Mouse (Mus musculus) erythroblast, adult 5-6 weeks (primary cell): ENCODE data around the gene Ccnj. TPM values are rescaled to one million over a fixed set of nuclear protein-coding genes. Genes with fewer than 3 reads are reported as not detected.

Experiments
- ATAC-seq: replicated peaks from 2 replicates; pipeline ENCODE4 v1.8.0; 2016; ENCODE audit warnings: moderate number of reproducible peaks, mild to moderate bottlenecking, moderate TSS enrichment, inconsistent platforms; ENCODE audit not compliant: poor library complexity, low FRiP score, severe bottlenecking
- total RNA-seq, 2 experiments: library from RNA; stranded (forward) in 1 of 2; stranded (reverse) in 1 of 2; fragments of 150-400 nt in 1 of 2; fragments of 200-764, 138-1000 nt in 1 of 2; gene quantifications; 2 replicates each; pipeline versions ENCODE4 v1.2.3 to v1.2.4; 2015 to 2017; ENCODE audit warnings: low replicate concordance in 2 of 2

Ccnj gene
- total RNA-seq (2015; ENCODE audit: low replicate concordance) (0.84 and 1.7 TPM in 2 replicates), total RNA-seq (2017; ENCODE audit: low replicate concordance) (1.2 and 2.4 TPM in 2 replicates)

- ATAC-seq, result peak; percentile 88
Observed at GRCm38 (mm10) chr19:40830703-40831415, at the start of gene Ccnj. Ccnj (plus strand) TSS chr19:40831279.

GRCm38 (mm10) chr19:40788004-40788714 lies 42.9 kb upstream of the Ccnj start:
- ATAC-seq, result no peak

- no peak for ATAC-seq
Observed at GRCm38 (mm10) chr19:40788715-40789084, 42.4 kb upstream of the Ccnj start.

- ATAC-seq, result no peak
Observed at GRCm38 (mm10) chr19:40805176-40805737, 25.8 kb upstream of the Ccnj start.

GRCm38 (mm10) chr19:40809858-40810257 lies 21.2 kb upstream of the Ccnj start:
- no peak for ATAC-seq

- no peak for ATAC-seq
Observed at GRCm38 (mm10) chr19:40811840-40812239, 19.2 kb upstream of the Ccnj start.

- ATAC-seq, result peak; percentile 18
Observed at GRCm38 (mm10) chr19:40812778-40813177, 18.3 kb upstream of the Ccnj start.

- ATAC-seq, result peak; percentile 94
Observed at GRCm38 (mm10) chr19:40813385-40813784, 17.7 kb upstream of the Ccnj start.

- no peak for ATAC-seq
Observed at GRCm38 (mm10) chr19:40815645-40816183, 15.4 kb upstream of the Ccnj start.

GRCm38 (mm10) chr19:40817901-40818532 lies 13.1 kb upstream of the Ccnj start:
- ATAC-seq, result 0 out of 2 replicates have a peak, but pooled peaks have one; percentile 13

GRCm38 (mm10) chr19:40818764-40819163 lies 12.3 kb upstream of the Ccnj start:
- peak; percentile 78 for ATAC-seq

GRCm38 (mm10) chr19:40821306-40821825 lies 9.7 kb upstream of the Ccnj start:
- ATAC-seq, result no peak

- no peak for ATAC-seq
Observed at GRCm38 (mm10) chr19:40825636-40826035, 5.4 kb upstream of the Ccnj start.

GRCm38 (mm10) chr19:40826735-40827134 lies 4.3 kb upstream of the Ccnj start:
- ATAC-seq, result no peak

GRCm38 (mm10) chr19:40830198-40830597 lies 881 bp upstream of the Ccnj start:
- no peak for ATAC-seq

GRCm38 (mm10) chr19:40831416-40832201 lies 530 bp downstream of the Ccnj start:
- ATAC-seq, result peak; percentile 56

- ATAC-seq, result no peak
Observed at GRCm38 (mm10) chr19:40832361-40832760, 1.3 kb downstream of the Ccnj start.

- no peak for ATAC-seq
Observed at GRCm38 (mm10) chr19:40834436-40834835, 3.4 kb downstream of the Ccnj start.

- no peak for ATAC-seq
Observed at GRCm38 (mm10) chr19:40838205-40838604, 7.1 kb downstream of the Ccnj start.
